Mouse (Mus musculus): Measurements from ENCODE around the gene Tmem8b. TPM values are rescaled to one million over a fixed set of nuclear protein-coding genes. Genes with fewer than 3 reads are reported as not detected.
A peak's percentile ranks its signal among the peaks of the same experiment; 100 is the strongest.

Tmem8b gene
- polyA plus RNA-seq, 1 experiment from 2014 or later: 4.4 TPM

DNA sequence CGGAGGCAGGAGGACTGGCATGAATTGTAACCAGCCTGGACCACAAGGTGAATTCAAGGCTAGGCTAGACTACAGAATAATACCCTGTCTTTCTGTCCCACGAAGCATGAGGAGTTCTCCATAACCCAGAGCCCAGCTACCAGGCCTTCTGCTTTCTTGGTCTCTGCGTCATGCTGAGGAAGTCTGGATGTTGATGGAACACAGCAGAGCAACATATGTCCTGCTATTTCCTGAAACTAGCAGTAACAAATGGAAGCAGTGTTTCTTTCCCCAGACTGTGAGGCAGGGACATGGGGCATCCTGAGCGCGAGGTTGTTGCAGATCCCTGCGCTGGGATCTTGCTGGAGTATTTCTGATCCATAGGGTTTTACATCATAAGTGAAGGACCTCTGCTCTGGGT is 9.8 kb downstream of the Tmem8b start:
- H3K4me1 ChIP-seq (ENCODE audit: control insufficient read depth, insufficient read depth, low read length): no peaks in the 10 kb centered on the region
- H3K36me3 ChIP-seq (ENCODE audit: control insufficient read depth, insufficient read depth, low read length): peaks cover 6% of the 10 kb centered on the region
- H3K4me3 ChIP-seq (ENCODE audit: low read depth, low read length): no peak overlapping the region
- no peak for ATAC-seq (ENCODE audit: low FRiP score)
- H3K4me2 ChIP-seq: no peak overlapping the region
- no peak overlapping the region for H3K9ac ChIP-seq (ENCODE audit: low read length)
- H3K9me3 ChIP-seq (ENCODE audit: control insufficient read depth, low read length): no peaks in the 10 kb centered on the region
- WGBS: 82% methylated on average over 6 of the region's 6 CpGs
- no peaks in the 10 kb centered on the region for H3K27me3 ChIP-seq (ENCODE audit: control insufficient read depth, insufficient read depth, low read length)
- no peak overlapping the region for H3K27ac ChIP-seq (ENCODE audit: low read depth, low read length)
- DNase-seq (ENCODE audit: low spot score, missing footprints): no peak

DNA sequence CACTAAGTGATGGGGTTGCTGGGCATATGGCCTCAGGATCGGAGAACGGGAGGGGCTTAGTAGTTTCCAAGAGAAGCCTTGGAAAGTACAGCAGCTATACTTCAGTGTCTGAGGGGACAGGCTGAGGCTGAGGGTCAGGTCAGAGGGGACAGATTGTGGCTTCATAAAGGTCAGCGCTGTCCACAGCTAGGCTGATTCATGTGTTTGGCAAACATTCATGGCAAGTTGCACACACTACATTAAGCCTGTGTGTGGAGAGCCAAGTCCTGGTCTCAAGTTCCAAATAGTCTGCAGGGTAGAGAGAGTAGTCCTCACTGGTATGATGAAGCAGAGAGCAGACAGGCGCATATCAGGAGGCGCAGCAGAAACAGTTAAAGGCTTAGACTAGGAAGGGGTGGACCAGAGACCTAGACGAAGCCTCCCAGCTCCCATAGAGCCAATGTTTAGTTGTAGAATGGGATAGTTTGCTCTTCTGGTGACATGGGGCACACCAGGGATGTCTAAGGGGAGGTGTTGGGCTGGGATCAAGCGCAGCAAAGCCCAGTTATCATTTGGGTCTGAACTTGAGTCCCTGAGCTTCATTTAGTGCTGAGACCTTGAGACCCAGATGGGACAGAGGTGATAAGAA is 10.8 kb downstream of the Tmem8b start:
- ATAC-seq (ENCODE audit: low FRiP score): no peak
- H3K36me3 ChIP-seq (ENCODE audit: control insufficient read depth, insufficient read depth, low read length): peaks cover 6% of the 10 kb centered on the region

DNA sequence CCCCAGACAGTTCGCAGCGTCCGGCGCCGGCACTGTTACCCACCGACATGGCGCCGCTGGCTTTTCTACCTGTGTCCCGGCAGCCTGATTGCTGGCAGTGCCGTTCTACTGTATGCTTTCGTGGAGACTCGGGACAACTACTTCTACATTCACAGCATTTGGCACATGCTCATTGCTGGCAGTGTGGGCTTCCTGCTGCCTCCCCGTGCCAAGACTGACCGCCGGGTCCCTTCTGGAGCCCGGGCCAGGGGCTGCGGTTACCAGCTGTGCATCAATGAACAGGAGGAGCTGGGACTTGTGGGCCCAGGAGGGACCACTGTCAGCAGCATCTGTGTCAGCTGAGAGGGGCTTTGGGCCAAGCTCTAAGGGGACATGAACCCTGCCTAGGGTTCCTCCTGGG is 21.2 kb downstream of the Tmem8b start:
- Histone ChIP-seq H3K9me3 (ENCODE audit: control insufficient read depth, low read length) (no peaks in the 10 kb centered on the region), H3K9ac (ENCODE audit: low read length) (no peak overlapping the region), H3K4me1 (ENCODE audit: control insufficient read depth, insufficient read depth, low read length) (no peaks in the 10 kb centered on the region), H3K36me3 (ENCODE audit: control insufficient read depth, insufficient read depth, low read length) (peaks cover 2% of the 10 kb centered on the region; the same call in 1 of the 2 replicates), H3K4me3 (ENCODE audit: low read depth, low read length) (no peak overlapping the region), H3K4me2 (no peak overlapping the region), H3K27me3 (ENCODE audit: control insufficient read depth, insufficient read depth, low read length) (no peaks in the 10 kb centered on the region), H3K27ac (ENCODE audit: low read depth, low read length) (no peak overlapping the region)
- WGBS: 95% methylated on average over 17 of the region's 17 CpGs
- DNase-seq (ENCODE audit: low spot score, missing footprints): no peak
- no peak for ATAC-seq (ENCODE audit: low FRiP score)

More for the DNA sequence above, 10.8 kb downstream of the Tmem8b start:
- Histone ChIP-seq H3K27ac (ENCODE audit: low read depth, low read length) (no peak overlapping the region), H3K4me2 (no peak overlapping the region), H3K9ac (ENCODE audit: low read length) (no peak overlapping the region), H3K4me3 (ENCODE audit: low read depth, low read length) (no peak overlapping the region), H3K4me1 (ENCODE audit: control insufficient read depth, insufficient read depth, low read length) (no peaks in the 10 kb centered on the region), H3K9me3 (ENCODE audit: control insufficient read depth, low read length) (no peaks in the 10 kb centered on the region), H3K27me3 (ENCODE audit: control insufficient read depth, insufficient read depth, low read length) (no peaks in the 10 kb centered on the region)
- WGBS: 88% methylated on average over 7 of the region's 7 CpGs
- DNase-seq (ENCODE audit: low spot score, missing footprints): no peak

DNA sequence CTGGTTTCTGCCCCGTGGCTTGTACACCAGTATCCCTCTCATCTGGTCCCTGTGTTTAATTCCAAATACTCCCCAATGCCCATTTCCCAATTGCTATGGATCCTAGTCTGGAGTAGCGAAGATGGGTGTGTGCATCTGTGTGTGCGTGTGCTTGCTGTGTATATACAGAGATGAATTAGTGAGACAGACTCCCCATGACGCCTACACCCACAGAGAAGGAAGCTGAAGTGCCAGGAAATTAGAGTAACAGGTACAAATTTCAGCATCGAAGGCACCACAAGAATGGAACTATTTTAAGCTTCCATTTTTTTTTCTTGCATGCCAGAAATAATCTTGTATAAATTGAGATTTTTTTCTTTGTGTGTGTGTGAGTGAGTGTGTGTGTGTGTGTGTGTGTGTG is 22.3 kb downstream of the Tmem8b start:
- no peak overlapping the region for H3K9ac ChIP-seq (ENCODE audit: low read length)
- H3K27me3 ChIP-seq (ENCODE audit: control insufficient read depth, insufficient read depth, low read length): no peaks in the 10 kb centered on the region
- ATAC-seq (ENCODE audit: low FRiP score): no peak
- H3K4me2 ChIP-seq: no peak overlapping the region
- no peaks in the 10 kb centered on the region for H3K9me3 ChIP-seq (ENCODE audit: control insufficient read depth, low read length)
- H3K36me3 ChIP-seq (ENCODE audit: control insufficient read depth, insufficient read depth, low read length): peaks cover 2% of the 10 kb centered on the region; the same call in 1 of the 2 replicates
- H3K27ac ChIP-seq (ENCODE audit: low read depth, low read length): no peak overlapping the region
- 83% methylated on average over 5 of the region's 5 CpGs for WGBS
- no peaks in the 10 kb centered on the region for H3K4me1 ChIP-seq (ENCODE audit: control insufficient read depth, insufficient read depth, low read length)
- peak; percentile 12 for DNase-seq (ENCODE audit: low spot score, missing footprints)
- H3K4me3 ChIP-seq (ENCODE audit: low read depth, low read length): no peak overlapping the region

DNA sequence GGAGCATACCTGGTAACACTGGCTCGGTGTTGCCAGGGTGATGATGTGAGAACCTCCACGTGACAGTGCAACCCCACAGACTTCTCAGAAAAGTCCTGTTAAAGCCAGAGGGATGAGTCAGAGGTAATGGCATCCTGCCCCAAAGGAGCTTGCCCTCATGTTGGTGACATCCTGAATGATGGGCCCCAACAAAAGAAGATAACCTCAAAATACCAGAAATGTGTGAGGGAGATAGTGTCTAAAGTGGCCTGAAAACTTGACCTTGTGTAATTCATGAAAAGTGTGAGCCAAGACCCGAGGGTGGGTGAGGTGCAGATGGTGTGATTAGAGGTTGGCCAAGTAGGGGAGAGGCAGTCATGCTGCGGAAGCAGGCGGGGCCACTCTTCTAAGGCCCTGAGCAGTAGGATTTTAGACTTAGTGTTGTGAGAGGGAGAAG is 25.1 kb downstream of the Tmem8b start:
- peak; percentile 81 for DNase-seq (ENCODE audit: low spot score, missing footprints)
- Histone ChIP-seq H3K9ac (ENCODE audit: low read length) (no peak overlapping the region), H3K27me3 (ENCODE audit: control insufficient read depth, insufficient read depth, low read length) (no peaks in the 10 kb centered on the region), H3K4me3 (ENCODE audit: low read depth, low read length) (no peak overlapping the region), H3K36me3 (ENCODE audit: control insufficient read depth, insufficient read depth, low read length) (peaks cover 2% of the 10 kb centered on the region; the same call in 1 of the 2 replicates), H3K4me1 (ENCODE audit: control insufficient read depth, insufficient read depth, low read length) (no peaks in the 10 kb centered on the region), H3K4me2 (no peak overlapping the region), H3K9me3 (ENCODE audit: control insufficient read depth, low read length) (no peaks in the 10 kb centered on the region), H3K27ac (ENCODE audit: low read depth, low read length) (no peak overlapping the region)
- WGBS: 73% methylated on average over 5 of the region's 5 CpGs
- ATAC-seq (ENCODE audit: low FRiP score): no peak

DNA sequence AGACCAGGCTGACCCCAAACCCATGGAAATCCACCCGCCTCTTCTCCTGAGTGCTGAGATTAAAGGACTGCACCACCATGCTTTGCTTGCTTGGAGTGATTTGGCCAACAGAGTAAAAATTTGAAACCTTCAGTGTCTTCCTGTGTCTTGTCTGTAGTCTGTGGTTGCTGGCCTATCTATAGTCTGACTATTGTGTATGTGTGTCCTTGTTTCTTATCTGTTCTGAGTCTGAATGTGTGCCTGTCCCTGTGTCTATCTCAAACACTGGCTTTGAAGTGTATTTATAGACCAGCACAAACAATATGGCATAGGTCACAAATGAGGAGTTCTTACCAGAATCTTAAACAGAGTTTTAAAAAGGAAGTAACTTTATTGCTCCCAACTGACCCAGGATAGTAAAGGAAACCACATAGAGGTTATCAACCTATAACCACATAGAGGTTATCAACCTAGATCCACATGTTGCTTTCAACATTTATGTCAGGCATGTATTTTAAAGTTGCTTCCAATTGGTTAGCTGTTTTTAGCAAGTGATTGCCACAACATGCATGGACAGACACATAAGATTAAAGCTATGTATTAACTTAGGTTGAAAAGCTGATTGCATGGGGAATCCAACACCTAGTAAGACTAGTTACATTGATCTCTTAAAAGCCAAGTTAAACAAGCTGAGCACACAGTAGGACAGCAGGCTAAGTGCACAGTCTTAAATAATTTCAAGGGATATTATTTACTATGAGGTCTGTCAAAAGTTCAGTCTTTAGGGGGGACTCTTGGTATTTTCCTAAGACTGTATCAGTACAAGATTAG is 25.9 kb downstream of the Tmem8b start:
- Histone ChIP-seq H3K4me1 (ENCODE audit: control insufficient read depth, insufficient read depth, low read length) (no peaks in the 10 kb centered on the region), H3K4me2 (no peak overlapping the region), H3K36me3 (ENCODE audit: control insufficient read depth, insufficient read depth, low read length) (peaks cover 2% of the 10 kb centered on the region; the same call in 1 of the 2 replicates), H3K9me3 (ENCODE audit: control insufficient read depth, low read length) (no peaks in the 10 kb centered on the region), H3K9ac (ENCODE audit: low read length) (no peak overlapping the region), H3K27ac (ENCODE audit: low read depth, low read length) (no peak overlapping the region), H3K4me3 (ENCODE audit: low read depth, low read length) (no peak overlapping the region), H3K27me3 (ENCODE audit: control insufficient read depth, insufficient read depth, low read length) (no peaks in the 10 kb centered on the region)
- DNase-seq (ENCODE audit: low spot score, missing footprints): peak; percentile 51
- no peak for ATAC-seq (ENCODE audit: low FRiP score)
- WGBS: 86% methylated on average over 1 of the region's 1 CpGs

DNA sequence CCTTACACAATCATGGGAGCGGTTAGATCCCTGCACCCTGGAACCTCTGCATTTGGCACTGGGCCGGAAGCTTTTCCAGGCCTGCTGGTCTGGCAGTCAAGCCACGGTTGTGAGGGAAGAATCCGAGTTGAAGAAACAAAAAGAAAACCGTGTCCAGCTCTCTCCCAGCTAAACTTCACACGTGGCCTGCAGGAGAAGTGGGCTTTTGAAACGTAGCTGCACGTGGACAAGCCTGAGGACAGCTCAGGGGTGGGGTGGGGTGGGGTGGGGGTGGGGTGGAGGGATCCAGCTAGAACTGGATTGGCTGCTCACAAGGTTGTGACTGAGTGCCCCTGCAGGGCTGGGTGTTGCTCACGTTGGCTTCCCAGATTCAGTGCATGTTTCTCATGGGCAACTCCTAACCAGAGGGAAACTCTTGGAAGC is 26.5 kb downstream of the Tmem8b start:
- Histone ChIP-seq H3K4me2 (no peak overlapping the region), H3K27ac (ENCODE audit: low read depth, low read length) (no peak overlapping the region), H3K27me3 (ENCODE audit: control insufficient read depth, insufficient read depth, low read length) (no peaks in the 10 kb centered on the region), H3K36me3 (ENCODE audit: control insufficient read depth, insufficient read depth, low read length) (no peaks in the 10 kb centered on the region), H3K9ac (ENCODE audit: low read length) (no peak overlapping the region), H3K4me3 (ENCODE audit: low read depth, low read length) (no peak overlapping the region), H3K4me1 (ENCODE audit: control insufficient read depth, insufficient read depth, low read length) (no peaks in the 10 kb centered on the region), H3K9me3 (ENCODE audit: control insufficient read depth, low read length) (no peaks in the 10 kb centered on the region)
- WGBS: 37% methylated on average over 9 of the region's 9 CpGs
- peak; percentile 75 for DNase-seq (ENCODE audit: low spot score, missing footprints)
- no peak for ATAC-seq (ENCODE audit: low FRiP score)

DNA sequence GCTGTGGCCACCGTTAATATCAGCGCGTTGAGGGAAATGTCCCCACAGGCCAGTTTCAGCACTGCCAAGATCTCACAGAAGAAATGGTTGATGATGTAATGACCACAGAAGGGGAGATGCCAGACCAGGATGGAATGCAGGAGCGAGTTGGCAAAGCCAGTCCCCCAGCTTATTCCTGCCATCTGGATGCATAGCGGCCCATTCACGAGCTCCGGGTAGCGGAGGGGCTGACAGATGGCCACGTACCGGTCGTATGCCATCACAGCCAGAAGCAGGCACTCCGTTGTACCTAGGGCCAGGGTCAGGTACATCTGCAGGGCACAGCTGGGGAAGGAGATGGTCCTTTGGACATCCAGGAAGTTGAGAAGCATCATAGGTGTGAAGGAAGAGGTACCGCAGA is 27.8 kb downstream of the Tmem8b start:
- WGBS: 95% methylated on average over 13 of the region's 13 CpGs
- Histone ChIP-seq H3K4me1 (ENCODE audit: control insufficient read depth, insufficient read depth, low read length) (no peaks in the 10 kb centered on the region), H3K4me2 (no peak overlapping the region), H3K27ac (ENCODE audit: low read depth, low read length) (no peak overlapping the region), H3K4me3 (ENCODE audit: low read depth, low read length) (no peak overlapping the region), H3K36me3 (ENCODE audit: control insufficient read depth, insufficient read depth, low read length) (no peaks in the 10 kb centered on the region), H3K9me3 (ENCODE audit: control insufficient read depth, low read length) (no peaks in the 10 kb centered on the region), H3K9ac (ENCODE audit: low read length) (no peak overlapping the region), H3K27me3 (ENCODE audit: control insufficient read depth, insufficient read depth, low read length) (no peaks in the 10 kb centered on the region)
- ATAC-seq (ENCODE audit: low FRiP score) (no peak), DNase-seq (ENCODE audit: low spot score, missing footprints) (peak; percentile 57)

DNA sequence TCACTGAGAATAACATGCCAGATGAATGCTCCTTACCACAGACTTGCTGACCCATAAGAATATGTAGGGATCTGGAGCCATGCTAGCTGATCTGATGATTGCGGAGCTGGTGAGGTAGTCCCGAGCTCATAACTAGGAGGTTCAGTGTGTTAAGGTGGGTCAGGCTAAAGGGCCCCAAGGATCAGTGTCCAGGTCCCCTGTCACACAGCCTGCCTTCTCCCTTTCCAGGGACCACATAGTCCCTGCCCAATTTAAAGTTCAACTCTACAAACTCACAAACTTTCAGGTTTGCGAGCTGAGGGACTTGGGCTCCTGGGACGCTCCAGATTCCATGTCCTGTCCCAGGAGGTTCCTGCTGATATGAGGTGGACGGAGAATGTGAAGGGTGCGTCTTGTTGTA is 31.9 kb downstream of the Tmem8b start, which contains the start of gene Olfr70:
TSS of gene Olfr70 (minus strand) at position 101 of the 400 bp plus-strand sequence.
- Histone ChIP-seq H3K27ac (ENCODE audit: low read depth, low read length) (no peak within 1 kb of the TSS), H3K9ac (ENCODE audit: low read length) (no peak within 1 kb of the TSS), H3K4me2 (no peak within 1 kb of the TSS), H3K4me1 (ENCODE audit: control insufficient read depth, insufficient read depth, low read length) (no peaks in the 10 kb centered on the region), H3K36me3 (ENCODE audit: control insufficient read depth, insufficient read depth, low read length) (no peaks in the 10 kb centered on the region), H3K9me3 (ENCODE audit: control insufficient read depth, low read length) (no peaks in the 10 kb centered on the region), H3K27me3 (ENCODE audit: control insufficient read depth, insufficient read depth, low read length) (no peaks in the 10 kb centered on the region), H3K4me3 (ENCODE audit: low read depth, low read length) (no peak within 1 kb of the TSS)
- WGBS: 94% methylated on average over 6 of the region's 6 CpGs
- DNase-seq (ENCODE audit: low spot score, missing footprints): peak; percentile 4
- no peak for ATAC-seq (ENCODE audit: low FRiP score)
